Mouse (Mus musculus): ENCODE data around the gene Nampt. TPM values are rescaled to one million over a fixed set of nuclear protein-coding genes. Genes with fewer than 3 reads are reported as not detected.

Gene Nampt
- polyA plus RNA-seq, 1 experiment from 2014 or later: 37.0 TPM

GRCm38 (mm10) chr12:32856707-32857511, 37.6 kb downstream of the Nampt start:
- Histone ChIP-seq H3K4me1 (ENCODE audit: control insufficient read depth, insufficient read depth, low read length) (no peaks in the 10 kb centered on the region), H3K36me3 (ENCODE audit: control insufficient read depth, insufficient read depth, low read length) (0 out of 2 replicates have a peak, but pooled peaks cover 2% of the 10 kb centered on the region), H3K4me3 (ENCODE audit: low read depth, low read length) (no peak overlapping the region), H3K27me3 (ENCODE audit: control insufficient read depth, insufficient read depth, low read depth, low read length) (no peaks in the 10 kb centered on the region), H3K9ac (ENCODE audit: low read depth, low read length) (no peak overlapping the region), H3K4me2 (ENCODE audit: low read length) (no peak overlapping the region), H3K27ac (ENCODE audit: low read length) (no peak overlapping the region), H3K9me3 (replicated peaks; ENCODE audit: control insufficient read depth, low read length, poor library complexity, severe bottlenecking) (no peaks in the 10 kb centered on the region)
- 87% methylated on average over 14 of the region's 14 CpGs for WGBS
- ATAC-seq: no peak

GRCm38 (mm10) chr12:32858444-32858843, 39.1 kb downstream of the Nampt start:
- H3K36me3 ChIP-seq (ENCODE audit: control insufficient read depth, insufficient read depth, low read length): no peaks in the 10 kb centered on the region
- no peak for ATAC-seq

GRCm38 (mm10) chr12:32860820-32861219, 41.5 kb downstream of the Nampt start:
- H3K27ac ChIP-seq (ENCODE audit: low read length): no peak overlapping the region
- no peak overlapping the region for H3K4me3 ChIP-seq (ENCODE audit: low read depth, low read length)
- H3K9ac ChIP-seq (ENCODE audit: low read depth, low read length): no peak overlapping the region
- H3K4me1 ChIP-seq (ENCODE audit: control insufficient read depth, insufficient read depth, low read length): no peaks in the 10 kb centered on the region
- no peaks in the 10 kb centered on the region for H3K9me3 ChIP-seq (replicated peaks; ENCODE audit: control insufficient read depth, low read length, poor library complexity, severe bottlenecking)
- H3K27me3 ChIP-seq (ENCODE audit: control insufficient read depth, insufficient read depth, low read depth, low read length): no peaks in the 10 kb centered on the region
- ATAC-seq: no peak
- WGBS: 93% methylated on average over 5 of the region's 5 CpGs
- H3K4me2 ChIP-seq (ENCODE audit: low read length): no peak overlapping the region
- H3K36me3 ChIP-seq (ENCODE audit: control insufficient read depth, insufficient read depth, low read length): no peaks in the 10 kb centered on the region

More at GRCm38 (mm10) chr12:32858444-32858843, 39.1 kb downstream of the Nampt start:
- Histone ChIP-seq H3K4me1 (ENCODE audit: control insufficient read depth, insufficient read depth, low read length) (no peaks in the 10 kb centered on the region), H3K27me3 (ENCODE audit: control insufficient read depth, insufficient read depth, low read depth, low read length) (no peaks in the 10 kb centered on the region), H3K27ac (ENCODE audit: low read length) (no peak overlapping the region), H3K9ac (ENCODE audit: low read depth, low read length) (no peak overlapping the region), H3K4me3 (ENCODE audit: low read depth, low read length) (no peak overlapping the region), H3K9me3 (replicated peaks; ENCODE audit: control insufficient read depth, low read length, poor library complexity, severe bottlenecking) (no peaks in the 10 kb centered on the region), H3K4me2 (ENCODE audit: low read length) (no peak overlapping the region)
- WGBS: 82% methylated on average over 1 of the region's 1 CpGs

- H3K4me3 ChIP-seq (ENCODE audit: low read depth, low read length): no peak overlapping the region
- ATAC-seq: no peak
- no peaks in the 10 kb centered on the region for H3K36me3 ChIP-seq (ENCODE audit: control insufficient read depth, insufficient read depth, low read length)
- no peak overlapping the region for H3K4me2 ChIP-seq (ENCODE audit: low read length)
- H3K27me3 ChIP-seq (ENCODE audit: control insufficient read depth, insufficient read depth, low read depth, low read length): no peaks in the 10 kb centered on the region
- H3K9ac ChIP-seq (ENCODE audit: low read depth, low read length): no peak overlapping the region
- no peaks in the 10 kb centered on the region for H3K4me1 ChIP-seq (ENCODE audit: control insufficient read depth, insufficient read depth, low read length)
- no peaks in the 10 kb centered on the region for H3K9me3 ChIP-seq (replicated peaks; ENCODE audit: control insufficient read depth, low read length, poor library complexity, severe bottlenecking)
- no peak overlapping the region for H3K27ac ChIP-seq (ENCODE audit: low read length)
- WGBS: 88% methylated on average over 5 of the region's 5 CpGs
Observed at GRCm38 (mm10) chr12:32870815-32871214, 51.5 kb downstream of the Nampt start.

- ATAC-seq: peak; percentile 42; the same call in 1 of the 2 replicates
- Histone ChIP-seq H3K27me3 (ENCODE audit: control insufficient read depth, insufficient read depth, low read depth, low read length) (no peaks in the 10 kb centered on the region), H3K9ac (ENCODE audit: low read depth, low read length) (no peak overlapping the region), H3K4me3 (ENCODE audit: low read depth, low read length) (no peak overlapping the region), H3K9me3 (replicated peaks; ENCODE audit: control insufficient read depth, low read length, poor library complexity, severe bottlenecking) (no peaks in the 10 kb centered on the region), H3K27ac (ENCODE audit: low read length) (no peak overlapping the region), H3K4me1 (ENCODE audit: control insufficient read depth, insufficient read depth, low read length) (no peaks in the 10 kb centered on the region), H3K36me3 (ENCODE audit: control insufficient read depth, insufficient read depth, low read length) (no peaks in the 10 kb centered on the region), H3K4me2 (ENCODE audit: low read length) (no peak overlapping the region)
- WGBS: 93% methylated on average over 9 of the region's 9 CpGs
Observed at GRCm38 (mm10) chr12:32877500-32877899, 58.2 kb downstream of the Nampt start.

GRCm38 (mm10) chr12:32877964-32878571, 58.7 kb downstream of the Nampt start:
- H3K27me3 ChIP-seq (ENCODE audit: control insufficient read depth, insufficient read depth, low read depth, low read length): no peaks in the 10 kb centered on the region
- H3K9ac ChIP-seq (ENCODE audit: low read depth, low read length): no peak overlapping the region
- H3K4me2 ChIP-seq (ENCODE audit: low read length): no peak overlapping the region
- no peak overlapping the region for H3K4me3 ChIP-seq (ENCODE audit: low read depth, low read length)
- H3K4me1 ChIP-seq (ENCODE audit: control insufficient read depth, insufficient read depth, low read length): no peaks in the 10 kb centered on the region
- no peaks in the 10 kb centered on the region for H3K36me3 ChIP-seq (ENCODE audit: control insufficient read depth, insufficient read depth, low read length)
- no peaks in the 10 kb centered on the region for H3K9me3 ChIP-seq (replicated peaks; ENCODE audit: control insufficient read depth, low read length, poor library complexity, severe bottlenecking)
- WGBS: 56% methylated on average over 11 of the region's 11 CpGs
- H3K27ac ChIP-seq (ENCODE audit: low read length): no peak overlapping the region
- peak; percentile 83 for ATAC-seq

- H3K4me2 ChIP-seq (ENCODE audit: low read length): no peak overlapping the region
- no peak overlapping the region for H3K4me3 ChIP-seq (ENCODE audit: low read depth, low read length)
- no peaks in the 10 kb centered on the region for H3K36me3 ChIP-seq (ENCODE audit: control insufficient read depth, insufficient read depth, low read length)
- H3K9me3 ChIP-seq (replicated peaks; ENCODE audit: control insufficient read depth, low read length, poor library complexity, severe bottlenecking): no peaks in the 10 kb centered on the region
- no peaks in the 10 kb centered on the region for H3K4me1 ChIP-seq (ENCODE audit: control insufficient read depth, insufficient read depth, low read length)
- WGBS: 90% methylated on average over 3 of the region's 3 CpGs
- no peaks in the 10 kb centered on the region for H3K27me3 ChIP-seq (ENCODE audit: control insufficient read depth, insufficient read depth, low read depth, low read length)
- H3K9ac ChIP-seq (ENCODE audit: low read depth, low read length): no peak overlapping the region
- no peak for ATAC-seq
- H3K27ac ChIP-seq (ENCODE audit: low read length): no peak overlapping the region
Observed at GRCm38 (mm10) chr12:32879371-32879770, 60.0 kb downstream of the Nampt start.

- Histone ChIP-seq H3K27ac (ENCODE audit: low read length) (no peak overlapping the region), H3K36me3 (ENCODE audit: control insufficient read depth, insufficient read depth, low read length) (no peaks in the 10 kb centered on the region), H3K4me3 (ENCODE audit: low read depth, low read length) (no peak overlapping the region), H3K27me3 (ENCODE audit: control insufficient read depth, insufficient read depth, low read depth, low read length) (no peaks in the 10 kb centered on the region), H3K4me1 (ENCODE audit: control insufficient read depth, insufficient read depth, low read length) (no peaks in the 10 kb centered on the region), H3K9me3 (replicated peaks; ENCODE audit: control insufficient read depth, low read length, poor library complexity, severe bottlenecking) (no peaks in the 10 kb centered on the region), H3K9ac (ENCODE audit: low read depth, low read length) (no peak overlapping the region), H3K4me2 (ENCODE audit: low read length) (no peak overlapping the region)
- ATAC-seq: no peak
- WGBS: 86% methylated on average over 9 of the region's 9 CpGs
Observed at GRCm38 (mm10) chr12:32884356-32884755, 65.0 kb downstream of the Nampt start.

GRCm38 (mm10) chr12:32885041-32885440, 65.7 kb downstream of the Nampt start:
- H3K4me1 ChIP-seq (ENCODE audit: control insufficient read depth, insufficient read depth, low read length): no peaks in the 10 kb centered on the region
- no peak overlapping the region for H3K27ac ChIP-seq (ENCODE audit: low read length)
- no peak overlapping the region for H3K9ac ChIP-seq (ENCODE audit: low read depth, low read length)
- no peaks in the 10 kb centered on the region for H3K36me3 ChIP-seq (ENCODE audit: control insufficient read depth, insufficient read depth, low read length)
- H3K4me2 ChIP-seq (ENCODE audit: low read length): no peak overlapping the region
- H3K4me3 ChIP-seq (ENCODE audit: low read depth, low read length): no peak overlapping the region
- WGBS: 81% methylated on average over 2 of the region's 2 CpGs
- ATAC-seq: no peak
- H3K27me3 ChIP-seq (ENCODE audit: control insufficient read depth, insufficient read depth, low read depth, low read length): no peaks in the 10 kb centered on the region
- H3K9me3 ChIP-seq (replicated peaks; ENCODE audit: control insufficient read depth, low read length, poor library complexity, severe bottlenecking): no peaks in the 10 kb centered on the region
